ENCODE assay signal across 10 mouse cellular contexts in genomic region chr14:73415376-73416035, GRCm38 (mm10). TPM values are rescaled to one million over a fixed set of nuclear protein-coding genes. Genes with fewer than 3 reads are reported as not detected.
DNase-seq lines count a peak whose midpoint lies in the region; ATAC-seq lines count a peak whose summit lies in the region.
"Had no signal": no experiment of that assay in that cellular context is flagged by ENCODE, and none has a peak within 500 bp of the region (broad histone marks: within the 10 kb centered on the region; RNA-seq: fewer than 3 reads in every experiment).

No protein-coding gene starts in this region.

- WGBS in heart, embryonic 15.5 days: 32% methylated on average over 13 of the region's 13 CpGs
- 21% methylated on average over 13 of the region's 13 CpGs for WGBS in hindbrain, embryonic 10.5 days
- WGBS in midbrain, embryonic 14.5 days: 20% methylated on average over 13 of the region's 13 CpGs

- no peaks in the 10 kb centered on the region for H3K36me3 ChIP-seq in heart, embryonic 15.5 days
- H3K36me3 ChIP-seq in hindbrain, embryonic 10.5 days: no peaks in the 10 kb centered on the region
- H3K36me3 ChIP-seq in midbrain, embryonic 14.5 days (ENCODE audit: control insufficient read depth, insufficient read depth, low read length): no peaks in the 10 kb centered on the region
- H3K36me3 ChIP-seq: lung, embryonic 15.5 days had no signal

- H3K4me3 ChIP-seq in heart, embryonic 15.5 days: peak overlapping the region; percentile 26; the same call in 1 of the 2 replicates
- peak overlapping the region; percentile 11; the same call in 1 of the 2 replicates for H3K4me3 ChIP-seq in hindbrain, embryonic 10.5 days
- no peak overlapping the region for H3K4me3 ChIP-seq in midbrain, embryonic 14.5 days (replicated peaks; ENCODE audit: low read depth, low read length)
- H3K4me3 ChIP-seq: lung, embryonic 15.5 days had no signal

- no peak overlapping the region for H3K9ac ChIP-seq in heart, embryonic 15.5 days
- H3K9ac ChIP-seq in midbrain, embryonic 14.5 days (replicated peaks; ENCODE audit: low read length): no peak overlapping the region
- H3K9ac ChIP-seq: lung, embryonic 15.5 days had no signal

- H3K9me3 ChIP-seq in heart, embryonic 15.5 days (replicated peaks): no peaks in the 10 kb centered on the region
- no peaks in the 10 kb centered on the region for H3K9me3 ChIP-seq in hindbrain, embryonic 10.5 days
- H3K9me3 ChIP-seq in midbrain, embryonic 14.5 days (ENCODE audit: control insufficient read depth, low read length): no peaks in the 10 kb centered on the region
- H3K9me3 ChIP-seq: lung, embryonic 15.5 days had no signal

- H3K27me3 ChIP-seq in heart, embryonic 15.5 days: no peaks in the 10 kb centered on the region
- no peaks in the 10 kb centered on the region for H3K27me3 ChIP-seq in hindbrain, embryonic 10.5 days (ENCODE audit: insufficient read depth, poor library complexity, severe bottlenecking)
- no peaks in the 10 kb centered on the region for H3K27me3 ChIP-seq in midbrain, embryonic 14.5 days (ENCODE audit: control insufficient read depth, insufficient read depth, low read length)
- H3K27me3 ChIP-seq: lung, embryonic 15.5 days had no signal

- peak overlapping the region; percentile 45 for H3K4me2 ChIP-seq in heart, embryonic 15.5 days
- no peak overlapping the region for H3K4me2 ChIP-seq in midbrain, embryonic 14.5 days (ENCODE audit: low read length)
- H3K4me2 ChIP-seq: lung, embryonic 15.5 days had no signal

- H3K4me1 ChIP-seq in heart, embryonic 15.5 days (replicated peaks): no peaks in the 10 kb centered on the region
- H3K4me1 ChIP-seq in hindbrain, embryonic 10.5 days (replicated peaks): peaks cover 21% of the 10 kb centered on the region; the same call in 1 of the 2 replicates
- no peaks in the 10 kb centered on the region for H3K4me1 ChIP-seq in midbrain, embryonic 14.5 days (ENCODE audit: control insufficient read depth, insufficient read depth, low read length)

- no peak for DNase-seq in heart, adult 9 months (ENCODE audit: low spot score in 2 of 2)
- peak; percentile 77 for DNase-seq in embryo, embryonic 11 days
- DNase-seq in hindbrain, embryonic 10.5 days (ENCODE audit: low spot score): peak; percentile 54
- DNase-seq in midbrain, embryonic 14.5 days: peak; percentile 46
- no peak for DNase-seq in left cerebral cortex, adult 8-10 months (ENCODE audit: low spot score in 2 of 2)
- DNase-seq in right cerebral cortex, adult 18-20 months: no peak
- DNase-seq: cerebellum, adult 11 months; kidney, adult 11 months had no signal

- ATAC-seq in heart, embryonic 15.5 days (replicated peaks; ENCODE audit: insufficient number of reproducible peaks, insufficient read depth, low FRiP score, low read depth): no peak
- no peak for ATAC-seq in midbrain, embryonic 14.5 days (ENCODE audit: low FRiP score, low TSS enrichment)

- no peak overlapping the region for H3K27ac ChIP-seq in heart, embryonic 15.5 days
- H3K27ac ChIP-seq in hindbrain, embryonic 10.5 days: peak overlapping the region; percentile 67
- H3K27ac ChIP-seq in midbrain, embryonic 14.5 days (replicated peaks; ENCODE audit: low read depth, low read length): no peak overlapping the region
- H3K27ac ChIP-seq: lung, embryonic 15.5 days had no signal

RNA-seq across cellular contexts. Expression of gene Itm2b, which starts 30.4 kb away (rescaled TPM):
- polyA plus RNA-seq in heart, embryonic 15.5 days (2015; fragmentation: Nextera tagmentation; extraction: Ambion mirVana): 728 and 777 TPM in 2 replicates
- 249 and 310 TPM in 2 replicates for polyA plus RNA-seq in hindbrain, embryonic 10.5 days (2016; fragmentation: Nextera tagmentation; extraction: Ambion mirVana)
- 599 and 615 TPM in 2 replicates for polyA plus RNA-seq in midbrain, embryonic 14.5 days (2014; fragmentation: Nextera tagmentation; extraction: Ambion mirVana)
- 100 to 1,000 TPM; 726 to 856 (median 801) TPM for total RNA-seq in left cerebral cortex, adult 8-10 months (2022)

Comparison
In these comparisons a context has a peak if more than half of its experiments do, and no peak if none do; other contexts are left out.
1. DNase-seq: peak in embryo, embryonic 11 days (single experiment), hindbrain, embryonic 10.5 days (single experiment) and midbrain, embryonic 14.5 days (single experiment); none in heart, adult 9 months (0 of 2), left cerebral cortex, adult 8-10 months (0 of 2) and right cerebral cortex, adult 18-20 months (single experiment).